Mouse (Mus musculus): ENCODE measurements around the gene Lats2.

Gene Lats2

DNA sequence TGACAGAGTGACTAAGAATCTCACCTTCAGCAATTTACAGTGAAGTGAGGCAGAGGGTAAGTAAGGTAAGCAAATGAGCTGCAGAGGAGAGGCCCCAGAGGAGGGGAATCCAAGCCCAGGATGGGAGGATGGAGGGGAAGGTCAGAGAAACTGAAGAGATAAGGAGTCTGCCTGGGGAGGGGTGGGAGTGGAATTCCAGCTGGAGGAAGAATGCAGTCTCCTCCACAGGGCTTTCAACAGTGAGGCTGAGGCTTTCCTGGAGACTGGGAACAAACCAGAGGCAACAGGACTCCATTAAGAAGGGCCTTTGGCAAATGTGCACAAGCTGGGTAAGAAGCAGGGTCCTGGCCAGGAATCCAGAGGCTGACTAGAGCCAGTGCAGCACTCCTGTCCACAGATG is 21.1 kb downstream of the Lats2 start:
- DNase-seq (ENCODE audit: low spot score in 2 of 2), result no peak

DNA sequence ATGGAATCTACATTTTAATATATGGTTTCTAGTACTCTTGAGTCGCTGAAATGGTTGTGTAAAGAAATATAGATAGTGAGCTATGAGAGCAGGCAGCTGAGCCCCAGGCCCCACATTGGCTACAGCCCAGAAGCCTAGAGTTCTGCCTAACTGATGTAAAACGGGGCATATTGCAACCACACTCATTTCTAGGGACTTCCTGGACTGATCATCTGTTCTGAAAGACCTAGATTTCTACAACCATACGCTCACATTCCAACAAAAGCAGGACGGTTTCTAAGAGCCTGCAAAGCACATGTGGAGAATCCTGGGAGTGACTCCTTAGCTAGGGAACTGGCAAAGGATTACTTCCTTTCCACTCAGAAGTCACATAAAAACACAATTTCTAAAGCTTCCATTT is 22.0 kb downstream of the Lats2 start:
- DNase-seq (ENCODE audit: low spot score in 2 of 2), result no peak

DNA sequence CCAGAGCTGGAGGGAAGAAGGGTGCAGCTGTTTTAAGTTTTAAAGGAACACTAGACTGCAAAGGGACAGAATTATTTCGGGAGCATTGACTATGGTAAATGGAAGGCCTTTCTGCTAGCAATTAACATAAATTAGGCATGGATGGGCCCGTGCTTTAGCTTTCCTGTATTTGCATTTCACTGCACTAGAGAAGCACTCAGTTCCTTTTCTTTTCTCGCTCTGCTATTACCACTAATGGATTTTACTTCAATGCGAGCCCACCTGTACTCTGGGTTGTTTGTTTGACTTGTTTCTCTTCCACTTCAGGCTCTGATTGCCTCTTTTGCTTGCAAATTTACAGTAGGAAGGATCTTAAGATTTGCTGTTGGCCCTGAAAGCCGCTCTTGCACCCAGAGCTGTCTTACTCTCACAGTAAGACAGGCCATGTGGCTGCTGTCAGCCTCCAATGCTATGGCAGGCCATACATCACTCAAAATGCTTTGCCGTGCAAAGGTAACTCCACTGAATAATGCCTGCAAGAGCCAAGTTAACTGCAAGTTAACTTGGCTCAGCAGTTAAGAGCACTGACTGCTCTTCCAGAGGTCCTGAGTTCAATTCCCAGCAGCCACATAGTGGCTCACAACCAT is 25.4 kb downstream of the Lats2 start:
- DNase-seq (ENCODE audit: low spot score in 2 of 2), result no peak

DNA sequence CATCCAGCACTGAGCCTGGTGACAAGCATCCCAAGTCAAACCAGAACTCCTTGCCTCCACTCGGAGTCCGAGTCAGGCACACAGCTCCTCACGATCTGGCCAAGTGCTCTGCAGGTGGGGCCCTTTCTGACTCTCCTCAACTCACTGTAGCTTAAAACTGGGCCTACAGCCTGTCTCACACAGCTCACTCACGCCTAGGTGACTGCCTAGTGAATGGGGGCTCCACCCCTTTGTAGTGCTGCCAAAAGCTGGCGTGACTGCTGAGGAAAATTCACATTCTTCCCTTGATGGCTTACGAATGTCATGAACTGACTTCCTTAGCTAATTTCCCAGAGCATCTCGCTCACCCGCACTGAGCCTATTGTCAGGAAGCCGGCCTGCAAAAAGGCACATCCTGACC is 27.7 kb downstream of the Lats2 start:
- DNase-seq (ENCODE audit: low spot score in 2 of 2), result peak in 1 of 2 experiments; percentile 8

DNA sequence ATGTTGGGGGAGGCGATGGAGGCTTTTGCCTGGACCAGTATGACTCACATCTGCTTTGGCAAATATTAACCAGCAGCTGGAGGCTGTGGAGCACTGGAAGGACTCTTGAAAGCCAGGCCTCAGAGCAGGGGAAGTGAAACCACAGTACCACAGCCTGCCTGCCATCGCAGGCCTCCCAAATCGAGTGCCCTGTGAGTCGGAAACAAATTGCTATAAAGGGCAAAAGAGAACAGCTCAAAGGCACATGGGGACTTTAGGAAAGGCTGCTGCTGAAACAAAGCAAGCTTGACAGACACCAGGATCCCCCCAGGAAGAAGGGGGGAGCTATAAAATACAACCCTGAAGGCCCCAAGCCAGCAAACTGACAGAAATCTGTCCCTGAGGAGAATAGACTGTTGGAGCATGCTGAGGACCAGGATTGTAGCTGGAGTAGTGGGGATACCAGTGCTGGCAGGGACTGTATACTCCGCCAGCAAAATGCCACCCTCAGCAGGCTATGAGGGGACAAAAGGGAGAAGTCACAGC is 28.2 kb downstream of the Lats2 start:
- DNase-seq (ENCODE audit: low spot score in 2 of 2), result peak; percentile 6 to 27

DNA sequence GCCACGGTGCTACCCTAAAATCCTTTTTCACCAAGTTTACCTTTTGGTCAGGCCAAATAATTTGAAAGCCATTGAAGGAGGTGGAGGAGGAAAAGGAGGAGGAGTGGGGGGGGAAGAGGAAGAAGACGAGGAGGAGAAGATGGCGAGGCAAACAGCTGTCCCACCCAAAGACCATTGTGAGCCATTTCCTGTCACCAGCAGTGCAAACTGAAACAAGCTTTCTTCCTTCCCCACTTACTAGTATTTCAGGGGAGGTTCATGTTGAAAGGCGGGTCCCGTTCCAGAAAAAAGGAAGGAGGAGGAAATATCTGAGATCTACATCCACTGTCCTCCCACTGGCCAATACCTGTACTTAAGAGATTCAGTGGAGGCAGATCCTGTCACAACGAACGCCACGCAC is 28.8 kb downstream of the Lats2 start:
- DNase-seq (ENCODE audit: low spot score in 2 of 2), result peak in 1 of 2 experiments; percentile 17

- peak in 1 of 2 experiments; percentile 4 for DNase-seq (ENCODE audit: low spot score in 2 of 2)
Observed at GRCm38 (mm10) chr14:57726172-57726571, 32.0 kb downstream of the Lats2 start.

- DNase-seq (ENCODE audit: low spot score in 2 of 2), result no peak
Observed at GRCm38 (mm10) chr14:57724473-57724872, 33.7 kb downstream of the Lats2 start.

DNA sequence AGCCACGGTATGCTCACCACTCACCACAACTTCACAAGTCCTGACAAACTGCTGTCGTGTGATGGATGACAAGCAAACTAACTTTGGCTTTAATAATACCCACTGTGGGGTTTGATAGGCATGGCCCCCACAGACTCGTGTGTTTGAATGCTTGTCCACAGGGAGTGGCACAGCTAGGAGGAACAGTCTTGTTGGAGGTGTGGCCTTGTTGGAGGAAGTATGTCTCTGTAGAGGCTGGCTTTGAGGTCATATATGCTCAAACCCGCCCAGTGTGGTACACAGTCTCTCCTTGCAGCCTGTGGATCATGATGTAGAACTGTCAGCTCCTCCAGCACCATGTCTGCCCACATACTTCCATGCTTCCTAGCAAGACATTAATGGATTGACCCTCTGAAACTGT is 39.9 kb downstream of the Lats2 start:
- no peak for DNase-seq (ENCODE audit: low spot score in 2 of 2)

- DNase-seq (ENCODE audit: low spot score in 2 of 2), result no peak
Observed at GRCm38 (mm10) chr14:57716601-57717245, 41.5 kb downstream of the Lats2 start.

DNA sequence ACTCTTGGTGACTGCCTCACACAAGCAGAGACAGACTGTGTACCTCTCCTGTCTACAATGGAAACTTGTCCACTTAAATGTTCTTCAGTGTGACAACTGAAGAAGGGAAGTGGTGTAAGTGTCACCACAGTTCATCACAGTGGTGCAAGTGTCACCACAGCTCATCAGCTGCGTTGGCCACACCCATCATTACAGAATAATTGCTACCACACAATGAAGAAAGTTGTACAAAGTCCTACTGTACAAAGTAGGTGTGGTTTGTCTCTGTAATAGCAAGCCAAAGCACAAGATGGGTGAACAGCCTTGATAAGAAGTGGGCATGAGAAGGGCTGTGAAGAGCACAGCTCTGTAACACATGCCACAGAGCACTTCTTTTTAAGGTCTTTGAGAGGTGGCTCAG is 45.3 kb downstream of the Lats2 start:
- no peak for DNase-seq (ENCODE audit: low spot score in 2 of 2)

DNA sequence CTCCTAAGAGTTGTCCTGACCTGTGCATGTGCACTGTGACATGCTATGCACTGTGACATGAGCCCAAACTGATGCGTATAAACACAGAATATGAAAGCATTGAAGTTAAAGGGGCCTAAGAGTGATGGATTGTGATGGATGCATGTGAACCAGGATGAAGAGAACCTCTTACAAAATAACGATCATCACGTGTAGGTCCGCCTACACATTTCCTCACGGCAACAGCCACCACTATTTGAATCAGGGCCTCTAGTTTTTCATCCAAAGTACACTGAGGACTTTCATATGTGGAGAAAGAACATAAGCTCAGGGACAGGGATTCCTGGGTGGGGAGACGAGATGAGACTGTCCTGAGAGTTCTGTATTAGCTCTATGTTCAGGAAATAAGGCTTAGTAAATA is 47.1 kb downstream of the Lats2 start:
- no peak for DNase-seq (ENCODE audit: low spot score in 2 of 2)

- DNase-seq (ENCODE audit: low spot score in 2 of 2), result no peak
Observed at GRCm38 (mm10) chr14:57709171-57709570, 49.0 kb downstream of the Lats2 start.

GRCm38 (mm10) chr14:57708580-57708979 is 49.6 kb downstream of the Lats2 start:
- no peak for DNase-seq (ENCODE audit: low spot score in 2 of 2)

GRCm38 (mm10) chr14:57707100-57707893 is 50.9 kb downstream of the Lats2 start:
- DNase-seq (ENCODE audit: low spot score in 2 of 2), result no peak

GRCm38 (mm10) chr14:57706760-57707099 is 51.5 kb downstream of the Lats2 start:
- DNase-seq (ENCODE audit: low spot score in 2 of 2), result no peak

- DNase-seq (ENCODE audit: low spot score in 2 of 2), result no peak
Observed at GRCm38 (mm10) chr14:57705759-57706158, 52.4 kb downstream of the Lats2 start.

DNA sequence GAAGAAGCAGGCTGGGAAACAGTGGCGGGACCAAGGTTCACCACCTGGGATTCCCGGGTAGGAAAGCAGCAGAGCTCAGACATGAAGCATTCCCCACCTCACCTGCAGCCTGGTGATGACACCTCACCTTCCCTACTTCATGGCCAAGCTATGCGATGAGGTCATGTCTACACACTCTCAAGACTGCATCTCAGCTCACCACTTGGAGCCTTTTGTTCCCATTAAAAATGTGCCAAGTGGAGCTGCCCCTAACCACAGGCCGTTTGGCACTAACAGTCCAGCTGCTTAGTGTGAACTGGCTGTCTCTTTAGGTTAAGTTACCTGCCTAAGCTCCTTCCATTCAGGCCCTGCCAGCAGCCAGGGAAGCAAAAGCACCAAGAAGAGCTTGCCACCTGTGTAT is 53.1 kb downstream of the Lats2 start:
- DNase-seq (ENCODE audit: low spot score in 2 of 2), result no peak

GRCm38 (mm10) chr14:57701915-57702477 is 56.2 kb downstream of the Lats2 start:
- DNase-seq (ENCODE audit: low spot score in 2 of 2), result no peak

GRCm38 (mm10) chr14:57699461-57699970 is 58.7 kb downstream of the Lats2 start:
- no peak for DNase-seq (ENCODE audit: low spot score in 2 of 2)

- no peak for DNase-seq (ENCODE audit: low spot score in 2 of 2)
Observed at GRCm38 (mm10) chr14:57699016-57699415, 59.2 kb downstream of the Lats2 start.

DNA sequence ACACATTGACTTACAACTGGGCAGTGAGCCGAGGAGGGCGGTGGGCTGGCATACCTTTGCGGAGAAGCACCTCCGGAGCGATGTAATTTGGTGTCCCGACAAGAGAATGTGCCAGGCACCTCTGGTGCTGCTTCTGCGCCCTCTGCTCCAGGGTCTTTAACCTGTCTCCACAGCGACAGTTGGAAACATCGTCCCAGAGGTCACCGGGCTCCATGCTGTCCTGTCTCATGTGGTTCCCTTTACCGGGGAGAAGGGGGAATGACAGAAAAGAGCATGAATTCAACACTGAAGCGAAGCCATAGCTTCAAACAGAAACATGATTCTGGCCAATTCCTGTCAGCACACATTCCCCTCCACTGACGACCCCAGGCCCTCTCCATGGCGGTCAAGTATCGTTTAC is 62.1 kb downstream of the Lats2 start:
- DNase-seq (ENCODE audit: low spot score in 2 of 2), result no peak
